Mouse (Mus musculus): ENCODE data around the gene Chrnb2.

DNA sequence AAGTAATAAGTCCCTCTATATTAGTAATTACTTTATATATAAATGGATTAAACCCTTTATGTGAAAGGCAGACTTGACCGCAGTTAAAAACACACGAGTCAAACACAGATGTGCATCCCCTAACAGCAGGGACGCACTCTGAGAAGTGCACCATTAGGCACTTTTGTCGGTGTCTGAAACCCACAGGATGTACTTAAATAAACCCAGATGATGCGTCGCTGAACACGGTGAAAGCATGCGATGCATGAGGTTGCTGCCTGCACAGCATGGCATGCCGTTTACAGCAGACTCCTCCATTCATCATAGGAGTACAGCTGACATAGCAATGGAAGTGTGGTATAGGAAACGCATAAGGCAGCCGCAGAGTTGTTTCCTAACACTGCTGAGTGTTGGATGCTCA lies 64.0 kb downstream of the Chrnb2 start:
- no peak for TF ChIP-seq CTCF (IDR thresholded peaks at IDR 0.05)
- TF ChIP-seq EP300 (IDR thresholded peaks at IDR 0.05): no peak
